Mouse (Mus musculus) cerebellum, adult 11 months (tissue): ENCODE measurements around the gene Gm4133.
"Not testable (repeated sequence)": the region's sequence is repeated elsewhere in the genome, so short reads cannot be mapped to it uniquely, and the experiment has no call there.

Source experiments
- DNase-seq: peaks from one replicate; pipeline ENCODE4 v3.0.0; 2022

The Gm4133 gene

DNA sequence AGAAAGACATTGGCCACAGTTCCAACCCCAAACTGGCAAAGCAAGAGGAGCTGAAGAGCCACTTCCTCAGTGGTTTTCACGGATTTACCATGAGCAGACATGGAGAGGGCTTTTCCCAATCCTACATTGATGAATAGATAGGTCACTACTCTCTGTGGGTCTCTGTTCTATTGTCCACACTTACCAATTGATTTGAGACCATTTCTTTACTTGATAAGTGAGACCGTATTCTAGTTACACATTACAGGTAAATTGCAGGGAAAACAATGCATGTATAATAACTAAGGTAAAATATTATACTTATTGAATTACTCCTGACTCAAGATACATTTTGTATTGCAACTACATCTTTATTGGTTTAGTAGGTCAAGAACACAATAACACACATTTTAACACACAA, at the start of gene Gm4133:
TSS of gene Gm4133 (minus strand) at position 101 of the 400 bp plus-strand sequence.
- DNase-seq: not testable (repeated sequence)

DNA sequence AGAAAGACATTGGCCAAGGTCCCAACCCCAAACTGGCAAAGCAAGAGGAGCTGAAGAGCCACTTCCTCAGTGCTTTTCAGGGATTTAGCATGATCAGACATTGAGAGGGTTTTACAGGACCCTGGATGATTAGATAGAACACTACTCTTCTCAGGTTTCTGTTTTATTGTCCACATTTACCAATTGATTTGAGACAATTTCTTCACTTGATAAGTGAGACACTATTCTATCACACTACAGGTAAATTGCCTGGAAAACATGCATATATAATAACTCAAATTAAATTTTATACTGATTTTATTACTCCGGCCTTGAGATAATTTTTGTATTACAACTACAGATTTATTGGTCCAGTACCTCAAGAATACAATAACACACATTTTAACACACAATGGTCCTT, 41.4 kb upstream of the Gm4133 start, which contains the start of gene Gm5728:
TSS of gene Gm5728 (minus strand) at position 101 of the 400 bp plus-strand sequence.
- not testable (repeated sequence) for DNase-seq
